Mouse (Mus musculus): ENCODE data around the gene Has3. TPM values are rescaled to one million over a fixed set of nuclear protein-coding genes. Genes with fewer than 3 reads are reported as not detected.
A peak's percentile ranks its signal among the peaks of the same experiment; 100 is the strongest.
"Not testable (repeated sequence)": the region's sequence is repeated elsewhere in the genome, so short reads cannot be mapped to it uniquely, and the experiment has no call there.

Gene Has3
- total and polyA plus RNA-seq, 2 experiments from 2014 or later, result 0.11 to 4.6 TPM

DNA sequence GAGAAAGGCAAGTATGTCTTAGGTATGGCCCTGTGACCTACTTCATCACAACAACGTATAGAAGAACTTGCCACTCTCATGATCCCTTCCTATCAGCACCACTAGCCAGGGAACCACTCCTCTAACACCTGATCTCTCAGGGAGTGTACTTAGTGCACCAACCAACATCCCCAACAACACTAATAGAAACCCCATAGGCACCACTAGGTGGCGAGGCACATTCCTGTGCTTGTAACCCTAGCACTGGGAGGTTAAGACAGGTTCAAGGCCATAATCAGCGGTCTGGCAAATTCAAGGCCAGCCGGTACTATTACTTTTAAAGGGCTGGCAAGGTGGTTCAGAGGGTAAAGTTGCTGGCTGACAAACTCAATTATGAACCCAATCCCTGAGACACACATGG lies 57.2 kb downstream of the Has3 start:
- Histone ChIP-seq H3K36me3 (replicated peaks; ENCODE audit: control insufficient read depth, insufficient read depth, low read length) (peaks cover 14% of the 10 kb centered on the region), H3K4me2 (ENCODE audit: low read depth, low read length) (no peak overlapping the region), H3K9ac (replicated peaks; ENCODE audit: low read depth, low read length) (no peak overlapping the region), H3K4me3 (ENCODE audit: low read depth, low read length) (no peak overlapping the region), H3K27ac (ENCODE audit: low read depth) (no peak overlapping the region), H3K9me3 (replicated peaks; ENCODE audit: control insufficient read depth, low read length) (no peaks in the 10 kb centered on the region), H3K27me3 (ENCODE audit: control insufficient read depth, insufficient read depth, low read length) (no peaks in the 10 kb centered on the region), H3K4me1 (ENCODE audit: control insufficient read depth, insufficient read depth) (0 out of 2 replicates have a peak, but pooled peaks cover 1% of the 10 kb centered on the region)
- ATAC-seq (ENCODE audit: insufficient read depth, low read depth) (no peak), DNase-seq (ENCODE audit: low spot score) (no peak)
- TF ChIP-seq EP300 (IDR thresholded peaks at IDR 0.05; ENCODE audit: low read depth) (no peak), CTCF (IDR thresholded peaks at IDR 0.05; ENCODE audit: low read depth) (peak; percentile 47)
- WGBS, result 54% methylated on average over 4 of the region's 4 CpGs

DNA sequence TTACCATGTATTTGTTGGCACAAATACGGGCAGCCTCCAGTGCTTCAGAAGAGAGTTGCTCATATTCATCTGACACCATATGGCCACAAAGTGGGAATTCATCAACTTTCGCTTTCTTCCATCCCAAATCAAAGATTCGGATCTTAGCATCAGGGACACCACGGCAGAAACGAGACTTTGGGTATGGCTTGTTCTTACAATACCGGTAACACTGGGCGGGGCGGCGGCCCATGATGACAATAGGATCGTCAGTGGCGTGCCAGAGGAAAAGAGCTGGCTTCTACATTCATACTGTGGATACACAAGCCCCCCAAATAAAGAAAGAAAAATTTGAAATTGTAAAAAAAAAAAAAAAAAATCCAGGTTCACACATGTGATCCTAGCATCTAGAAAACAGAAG lies 58.1 kb downstream of the Has3 start:
- H3K27me3 ChIP-seq (ENCODE audit: control insufficient read depth, insufficient read depth, low read length); H3K9me3 ChIP-seq (replicated peaks; ENCODE audit: control insufficient read depth, low read length); H3K27ac ChIP-seq (ENCODE audit: low read depth); H3K4me2 ChIP-seq (ENCODE audit: low read depth, low read length); DNase-seq (ENCODE audit: low spot score); ATAC-seq (ENCODE audit: insufficient read depth, low read depth); H3K36me3 ChIP-seq (replicated peaks; ENCODE audit: control insufficient read depth, insufficient read depth, low read length); H3K9ac ChIP-seq (replicated peaks; ENCODE audit: low read depth, low read length); H3K4me3 ChIP-seq (ENCODE audit: low read depth, low read length); H3K4me1 ChIP-seq (ENCODE audit: control insufficient read depth, insufficient read depth): not testable (repeated sequence)
- 93% methylated on average over 10 of the region's 11 CpGs for WGBS

DNA sequence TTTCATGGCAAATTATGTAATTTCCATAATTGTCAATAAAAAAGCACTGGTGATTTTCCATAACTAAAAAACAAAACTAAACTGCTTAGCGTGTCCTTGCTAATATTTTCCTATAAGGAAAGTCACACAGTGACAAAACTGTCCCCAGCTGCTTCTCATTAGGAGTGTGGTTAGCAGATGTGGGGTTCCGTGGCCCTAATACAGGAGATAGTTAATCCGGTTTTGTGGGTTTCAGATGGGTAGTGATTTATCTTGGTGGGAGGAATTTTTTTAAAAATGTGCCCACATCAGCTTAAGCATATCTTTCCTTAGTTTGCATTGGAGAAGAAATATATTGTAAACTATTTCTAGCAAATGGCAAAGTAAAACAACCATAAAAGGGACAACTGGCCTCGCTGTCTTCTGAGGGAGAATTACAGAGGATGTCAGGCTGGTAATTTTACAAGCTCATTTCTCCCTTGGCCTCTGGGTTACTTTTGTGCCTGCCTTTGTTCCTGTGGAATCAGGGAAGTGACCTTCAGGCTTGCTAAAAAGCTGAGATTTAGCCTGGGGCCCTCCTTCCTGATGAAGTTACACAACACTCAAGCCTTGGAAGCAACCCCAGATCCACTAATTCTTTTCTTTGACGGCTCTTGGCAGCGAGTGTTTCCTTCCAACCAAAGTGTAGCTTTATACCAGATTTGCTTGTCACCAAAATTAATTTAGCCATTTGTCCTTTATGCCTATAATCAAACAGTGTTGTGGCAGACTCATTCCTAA lies 59.3 kb downstream of the Has3 start:
- H3K4me1 ChIP-seq (ENCODE audit: control insufficient read depth, insufficient read depth), result peaks cover 8% of the 10 kb centered on the region; the same call in 1 of the 2 replicates
- H3K9ac ChIP-seq (replicated peaks; ENCODE audit: low read depth, low read length), result no peak overlapping the region
- H3K4me2 ChIP-seq (ENCODE audit: low read depth, low read length), result no peak overlapping the region
- DNase-seq (ENCODE audit: low spot score) (peak; percentile 51), ATAC-seq (ENCODE audit: insufficient read depth, low read depth) (no peak)
- H3K4me3 ChIP-seq (ENCODE audit: low read depth, low read length), result no peak overlapping the region
- no peak for TF ChIP-seq EP300 (IDR thresholded peaks at IDR 0.05; ENCODE audit: low read depth)
- no peak for TF ChIP-seq CTCF (IDR thresholded peaks at IDR 0.05; ENCODE audit: low read depth)
- peak overlapping the region; percentile 73 for H3K27ac ChIP-seq (ENCODE audit: low read depth)
- 59% methylated on average over 6 of the region's 6 CpGs for WGBS
- no peaks in the 10 kb centered on the region for H3K9me3 ChIP-seq (replicated peaks; ENCODE audit: control insufficient read depth, low read length)
- H3K36me3 ChIP-seq (replicated peaks; ENCODE audit: control insufficient read depth, insufficient read depth, low read length), result no peaks in the 10 kb centered on the region
- H3K27me3 ChIP-seq (ENCODE audit: control insufficient read depth, insufficient read depth, low read length), result no peaks in the 10 kb centered on the region

DNA sequence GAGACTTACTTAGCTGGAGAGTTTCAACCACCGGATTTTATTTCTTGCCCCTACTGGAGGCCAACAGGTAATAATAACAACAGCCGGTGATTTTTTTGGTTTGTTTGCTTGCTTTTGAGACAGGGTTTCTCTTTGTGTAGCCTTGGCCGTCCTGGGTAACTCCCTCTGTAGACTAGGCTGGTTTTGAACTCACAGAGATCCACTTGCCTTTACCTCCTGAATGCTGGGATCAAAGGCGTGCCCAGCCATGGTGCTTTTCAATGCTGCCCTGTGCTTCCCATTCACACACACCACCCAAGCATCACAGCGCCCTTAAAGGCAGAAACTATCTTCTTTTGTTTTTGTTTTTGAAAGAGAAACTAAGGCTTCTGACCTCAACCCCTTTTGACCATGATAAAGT lies 59.9 kb downstream of the Has3 start:
- Histone ChIP-seq H3K4me1 (ENCODE audit: control insufficient read depth, insufficient read depth) (peaks cover 8% of the 10 kb centered on the region; the same call in 1 of the 2 replicates), H3K4me3 (ENCODE audit: low read depth, low read length) (no peak overlapping the region), H3K27ac (ENCODE audit: low read depth) (peak overlapping the region; percentile 73), H3K4me2 (ENCODE audit: low read depth, low read length) (no peak overlapping the region), H3K9ac (replicated peaks; ENCODE audit: low read depth, low read length) (no peak overlapping the region), H3K9me3 (replicated peaks; ENCODE audit: control insufficient read depth, low read length) (no peaks in the 10 kb centered on the region), H3K27me3 (ENCODE audit: control insufficient read depth, insufficient read depth, low read length) (no peaks in the 10 kb centered on the region), H3K36me3 (replicated peaks; ENCODE audit: control insufficient read depth, insufficient read depth, low read length) (no peaks in the 10 kb centered on the region)
- no peak for DNase-seq (ENCODE audit: low spot score)
- TF ChIP-seq CTCF (IDR thresholded peaks at IDR 0.05; ENCODE audit: low read depth), result no peak
- no peak for TF ChIP-seq EP300 (IDR thresholded peaks at IDR 0.05; ENCODE audit: low read depth)
- 81% methylated on average over 5 of the region's 5 CpGs for WGBS
- ATAC-seq (ENCODE audit: insufficient read depth, low read depth), result no peak

DNA sequence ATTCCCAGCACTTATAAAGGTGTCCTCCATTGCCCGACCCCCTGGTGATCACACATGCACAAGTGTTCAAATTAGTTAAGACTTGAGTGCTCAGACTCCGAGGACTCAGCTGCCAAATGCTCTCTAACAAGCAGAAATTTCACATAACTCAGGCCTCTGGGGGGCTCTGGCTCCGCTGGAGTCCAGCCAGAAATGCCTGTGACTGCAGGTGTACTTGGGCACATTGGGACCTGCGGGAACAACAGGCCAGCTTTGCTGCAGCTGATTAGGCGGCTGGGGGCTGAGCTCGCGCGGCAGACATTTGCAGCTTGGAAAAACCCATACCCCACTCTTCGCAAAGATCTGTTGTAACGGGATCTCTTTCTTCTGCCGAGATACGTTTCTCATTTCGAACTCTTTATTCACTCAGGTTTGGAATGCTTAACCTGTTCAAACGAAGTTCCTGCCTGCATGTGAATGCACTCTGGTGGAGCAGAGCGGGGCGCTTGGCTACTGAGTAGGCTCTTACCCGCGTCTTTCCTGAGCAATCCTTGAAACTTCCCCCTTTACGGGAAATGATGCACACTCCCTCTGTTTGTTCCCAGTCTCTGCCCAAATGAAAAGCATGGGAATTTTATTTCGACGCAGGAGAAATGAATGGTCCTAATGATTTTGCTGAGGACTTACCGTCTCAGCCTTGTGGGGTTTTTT lies 62.5 kb downstream of the Has3 start:
- 11% methylated on average over 22 of the region's 22 CpGs for WGBS
- H3K36me3 ChIP-seq (replicated peaks; ENCODE audit: control insufficient read depth, insufficient read depth, low read length), result no peaks in the 10 kb centered on the region
- peak overlapping the region; percentile 5; the same call in 1 of the 2 replicates for H3K27ac ChIP-seq (ENCODE audit: low read depth)
- DNase-seq (ENCODE audit: low spot score), result peak; percentile 30
- H3K4me2 ChIP-seq (ENCODE audit: low read depth, low read length), result peak overlapping the region; percentile 58
- peak overlapping the region; percentile 31 for H3K4me3 ChIP-seq (ENCODE audit: low read depth, low read length)
- H3K4me1 ChIP-seq (ENCODE audit: control insufficient read depth, insufficient read depth), result peaks cover 13% of the 10 kb centered on the region
- ATAC-seq (ENCODE audit: insufficient read depth, low read depth), result no peak
- TF ChIP-seq CTCF (IDR thresholded peaks at IDR 0.05; ENCODE audit: low read depth) (no peak), EP300 (IDR thresholded peaks at IDR 0.05; ENCODE audit: low read depth) (no peak)
- no peaks in the 10 kb centered on the region for H3K9me3 ChIP-seq (replicated peaks; ENCODE audit: control insufficient read depth, low read length)
- H3K9ac ChIP-seq (replicated peaks; ENCODE audit: low read depth, low read length), result peak overlapping the region; percentile 42
- H3K27me3 ChIP-seq (ENCODE audit: control insufficient read depth, insufficient read depth, low read length), result no peaks in the 10 kb centered on the region

Measured in heart, postnatal 0 days (tissue).